Mouse (Mus musculus): Measurements from ENCODE around the gene Myh11. TPM values are rescaled to one million over a fixed set of nuclear protein-coding genes. Genes with fewer than 3 reads are reported as not detected.
"Not testable (repeated sequence)": the region's sequence is repeated elsewhere in the genome, so short reads cannot be mapped to it uniquely, and the experiment has no call there.

The Myh11 gene
- polyA plus RNA-seq, 1 experiment from 2014 or later: 250 TPM

DNA sequence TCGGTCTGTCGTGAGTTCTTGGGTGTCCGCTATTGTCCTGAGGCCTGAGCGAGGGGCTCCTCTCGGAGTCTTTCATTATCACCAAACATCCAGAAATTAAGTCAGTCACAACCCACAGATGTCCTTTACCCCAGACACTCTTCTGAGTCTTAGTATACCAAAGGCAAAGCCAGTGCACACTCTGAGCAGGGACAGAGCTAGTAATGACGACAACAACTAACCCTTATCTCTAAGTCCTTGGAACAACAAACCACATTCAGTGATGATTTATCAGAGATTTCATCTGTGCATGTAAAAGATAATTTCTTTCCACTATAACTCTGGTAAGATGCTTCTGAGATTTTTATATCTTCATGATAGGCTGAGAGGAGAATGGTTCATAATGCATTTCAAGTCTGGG lies 134.9 kb downstream of the Myh11 start:
- H3K36me3 ChIP-seq (ENCODE audit: control insufficient read depth, insufficient read depth, low read length): peaks cover 28% of the 10 kb centered on the region
- H3K27ac ChIP-seq (ENCODE audit: low read length): no peak overlapping the region
- H3K9ac ChIP-seq (replicated peaks; ENCODE audit: low read depth, low read length): no peak overlapping the region
- H3K4me2 ChIP-seq (replicated peaks; ENCODE audit: low read depth, low read length): no peak overlapping the region
- 87% methylated on average over 6 of the region's 6 CpGs for WGBS
- H3K4me1 ChIP-seq (ENCODE audit: control insufficient read depth, insufficient read depth, low read length): peaks cover 6% of the 10 kb centered on the region; the same call in 1 of the 2 replicates
- no peaks in the 10 kb centered on the region for H3K9me3 ChIP-seq (ENCODE audit: control insufficient read depth, low read depth, low read length)
- no peaks in the 10 kb centered on the region for H3K27me3 ChIP-seq (ENCODE audit: control insufficient read depth, insufficient read depth, low read length)
- H3K4me3 ChIP-seq (ENCODE audit: low read depth, low read length): no peak overlapping the region
- no peak for ATAC-seq (ENCODE audit: insufficient number of reproducible peaks, insufficient read depth, low FRiP score, low read depth)

DNA sequence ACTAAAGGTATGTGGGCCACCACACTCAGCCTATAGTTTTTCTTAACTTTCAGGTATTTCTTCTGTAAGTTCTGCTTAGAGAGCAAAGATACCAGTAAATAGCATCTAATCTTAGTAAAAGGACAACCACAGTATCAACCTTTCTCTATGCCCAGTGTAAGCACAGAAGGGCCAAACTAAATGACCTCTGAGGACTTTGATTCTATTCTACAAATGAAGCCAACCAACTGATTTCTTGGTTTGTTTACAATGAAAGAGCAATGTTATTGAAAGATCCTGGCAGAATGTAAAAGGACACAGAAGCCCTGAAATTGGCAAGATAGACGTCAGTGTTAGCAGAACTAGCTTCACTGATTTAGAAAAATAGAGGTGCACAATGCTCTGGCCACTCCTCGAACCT lies 135.5 kb downstream of the Myh11 start:
- not testable (repeated sequence) for H3K4me3 ChIP-seq (ENCODE audit: low read depth, low read length); H3K27ac ChIP-seq (ENCODE audit: low read length); H3K9ac ChIP-seq (replicated peaks; ENCODE audit: low read depth, low read length); H3K4me2 ChIP-seq (replicated peaks; ENCODE audit: low read depth, low read length); H3K27me3 ChIP-seq (ENCODE audit: control insufficient read depth, insufficient read depth, low read length); H3K4me1 ChIP-seq (ENCODE audit: control insufficient read depth, insufficient read depth, low read length); ATAC-seq (ENCODE audit: insufficient number of reproducible peaks, insufficient read depth, low FRiP score, low read depth); H3K9me3 ChIP-seq (ENCODE audit: control insufficient read depth, low read depth, low read length)
- peaks cover 35% of the 10 kb centered on the region for H3K36me3 ChIP-seq (ENCODE audit: control insufficient read depth, insufficient read depth, low read length)
- 58% methylated on average over 1 of the region's 2 CpGs for WGBS

DNA sequence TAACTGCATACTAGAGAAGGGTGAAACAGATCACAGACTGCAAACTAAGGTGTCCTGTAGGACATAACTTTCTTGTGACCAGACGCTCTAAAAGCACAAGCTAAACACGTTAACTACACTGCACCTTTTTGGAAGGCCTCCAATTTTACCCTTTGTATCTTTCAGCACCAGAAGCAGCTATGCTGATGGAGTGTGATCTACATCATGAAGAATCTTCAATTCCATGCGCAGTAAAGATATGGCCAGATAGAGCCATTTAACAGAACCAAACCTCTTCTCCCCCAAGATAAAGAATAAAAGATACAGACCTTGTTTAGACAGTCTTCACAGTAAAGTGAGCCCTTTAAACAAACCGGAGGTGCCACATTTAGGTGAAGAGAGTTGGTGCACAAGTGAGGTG lies 139.5 kb downstream of the Myh11 start:
- Histone ChIP-seq H3K4me3 (ENCODE audit: low read depth, low read length) (no peak overlapping the region), H3K4me1 (ENCODE audit: control insufficient read depth, insufficient read depth, low read length) (no peaks in the 10 kb centered on the region), H3K27me3 (ENCODE audit: control insufficient read depth, insufficient read depth, low read length) (no peaks in the 10 kb centered on the region), H3K27ac (ENCODE audit: low read length) (no peak overlapping the region), H3K4me2 (replicated peaks; ENCODE audit: low read depth, low read length) (no peak overlapping the region), H3K9me3 (ENCODE audit: control insufficient read depth, low read depth, low read length) (no peaks in the 10 kb centered on the region), H3K36me3 (ENCODE audit: control insufficient read depth, insufficient read depth, low read length) (peaks cover 48% of the 10 kb centered on the region), H3K9ac (replicated peaks; ENCODE audit: low read depth, low read length) (no peak overlapping the region)
- WGBS: 90% methylated on average over 4 of the region's 4 CpGs
- no peak for ATAC-seq (ENCODE audit: insufficient number of reproducible peaks, insufficient read depth, low FRiP score, low read depth)

DNA sequence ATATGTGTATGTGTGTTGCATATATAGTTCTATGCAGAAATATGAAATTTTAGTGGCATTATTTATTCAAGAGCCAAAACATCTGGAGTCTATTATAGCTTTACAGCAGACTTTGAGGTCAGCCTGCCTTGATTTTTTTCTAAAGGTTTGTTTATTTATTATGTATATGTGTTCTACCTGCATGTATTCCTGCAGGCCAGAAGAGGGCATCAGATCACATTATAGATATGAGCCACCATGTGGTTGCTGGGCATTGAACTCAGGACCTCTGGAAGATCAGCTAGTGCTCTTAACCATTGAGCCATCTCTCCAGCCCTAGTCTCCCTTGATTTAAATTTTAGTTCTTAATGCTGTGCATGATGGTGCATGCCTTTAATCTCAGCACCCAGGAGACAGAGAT lies 143.5 kb downstream of the Myh11 start:
- H3K27ac ChIP-seq (ENCODE audit: low read length): no peak overlapping the region
- peaks cover 56% of the 10 kb centered on the region for H3K36me3 ChIP-seq (ENCODE audit: control insufficient read depth, insufficient read depth, low read length)
- H3K4me2 ChIP-seq (replicated peaks; ENCODE audit: low read depth, low read length): no peak overlapping the region
- no peak for ATAC-seq (ENCODE audit: insufficient number of reproducible peaks, insufficient read depth, low FRiP score, low read depth)
- no peaks in the 10 kb centered on the region for H3K27me3 ChIP-seq (ENCODE audit: control insufficient read depth, insufficient read depth, low read length)
- no peaks in the 10 kb centered on the region for H3K9me3 ChIP-seq (ENCODE audit: control insufficient read depth, low read depth, low read length)
- H3K9ac ChIP-seq (replicated peaks; ENCODE audit: low read depth, low read length): no peak overlapping the region
- H3K4me1 ChIP-seq (ENCODE audit: control insufficient read depth, insufficient read depth, low read length): no peaks in the 10 kb centered on the region
- no peak overlapping the region for H3K4me3 ChIP-seq (ENCODE audit: low read depth, low read length)

MicroRNAs within 50 kb of the gene (microRNA counts, 519-probe panel; counts per million panel counts)
- 3,138 counts per million, percentile 57 among the panel's probes with 10 or more counts for microRNA mmu-miR-484

Small RNA genes within 50 kb of the gene (microRNA-seq; reads per million reads assigned to microRNA genes)
- gene Mir484: 2,071 reads per million, percentile 80 among the genes with 10 or more reads in this experiment

Other genes starting within 250 kb of the Myh11 start
- 103 and 111 TPM in 2 replicates for gene Nde1, start 128.1 kb downstream of the Myh11 start, polyA plus RNA-seq (2014; fragmentation: Nextera tagmentation; extraction: Ambion mirVana)
- 22.2 and 24.3 TPM in 2 replicates for gene Marf1, start 128.0 kb downstream of the Myh11 start, polyA plus RNA-seq (2014; fragmentation: Nextera tagmentation; extraction: Ambion mirVana)
- 175 and 181 TPM in 2 replicates for gene Fopnl, start 26.0 kb upstream of the Myh11 start, polyA plus RNA-seq (2014; fragmentation: Nextera tagmentation; extraction: Ambion mirVana)
- gene Abcc1, start 70.2 kb upstream of the Myh11 start, polyA plus RNA-seq (2014; fragmentation: Nextera tagmentation; extraction: Ambion mirVana): 13.7 and 17.9 TPM in 2 replicates